Mouse (Mus musculus) myocyte (in vitro differentiated cells): Measurements from ENCODE around the gene Jade1.

ENCODE experiments used
- CEBPB ChIP-seq: IDR thresholded peaks from 2 replicates; pipeline ENCODE4 v1.6.1; 2011; ENCODE audit warnings: mild to moderate bottlenecking, moderate library complexity; ENCODE audit not compliant: poor library complexity, insufficient read depth, severe bottlenecking
- MAX ChIP-seq: IDR thresholded peaks from one replicate; pipeline ENCODE4 v1.6.1; 2011; ENCODE audit warnings: low read depth, mild to moderate bottlenecking, control low read depth
- POLR2A ChIP-seq: IDR thresholded peaks from one replicate; pipeline ENCODE4 v1.6.1; 2011; ENCODE audit warnings: low read depth, mild to moderate bottlenecking, control low read depth, moderate library complexity; ENCODE audit not compliant: insufficient read length
- POLR2AphosphoS2 ChIP-seq: IDR thresholded peaks from one replicate; pipeline ENCODE4 v1.6.1; 2011; ENCODE audit warnings: low read depth, control low read depth; ENCODE audit not compliant: insufficient read length
- SRF ChIP-seq: IDR thresholded peaks from one replicate; pipeline ENCODE4 v1.6.1; 2011; ENCODE audit warnings: low read depth; ENCODE audit not compliant: control insufficient read depth, insufficient read length
- USF1 ChIP-seq: IDR thresholded peaks from one replicate; pipeline ENCODE4 v1.6.1; 2011; ENCODE audit warnings: low read depth, mild to moderate bottlenecking, control low read depth, moderate library complexity

DNA sequence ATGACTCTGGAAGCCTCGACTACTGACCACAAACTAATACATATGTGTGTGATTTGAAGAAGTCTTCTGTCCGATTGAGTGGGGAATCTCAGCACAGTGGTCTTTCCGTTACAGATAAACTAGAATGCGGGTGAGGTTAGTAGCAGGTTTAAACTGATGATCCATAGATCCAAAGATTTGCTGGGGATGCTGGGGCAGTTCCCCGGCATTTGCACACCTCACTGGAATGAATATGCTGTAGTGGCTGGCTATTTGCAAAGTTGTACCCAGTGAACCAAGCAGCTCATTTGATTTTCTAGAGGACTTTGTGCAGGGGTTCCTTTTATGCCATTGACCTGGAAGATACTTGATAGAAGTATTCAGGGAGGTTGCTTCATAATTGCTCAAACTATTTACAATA is 53.5 kb downstream of the Jade1 start:
- TF ChIP-seq SRF (no peak), MAX (no peak), POLR2A (no peak), POLR2AphosphoS2 (no peak), CEBPB (no peak), USF1 (no peak)
